Mouse (Mus musculus): ENCODE measurements around the gene Gldc.

Gene Gldc

GRCm38 (mm10) chr19:30157031-30157687 lies 18.1 kb downstream of the Gldc start:
- no peak for DNase-seq

- no peak for DNase-seq
These were observed 21.5 kb downstream of the Gldc start for GRCm38 (mm10) chr19:30153729-30154128.

- no peak for DNase-seq
These were observed 23.9 kb downstream of the Gldc start for GRCm38 (mm10) chr19:30151290-30151689.

- no peak for DNase-seq
These were observed 25.9 kb downstream of the Gldc start for GRCm38 (mm10) chr19:30149238-30149805.

GRCm38 (mm10) chr19:30147306-30147705 lies 27.9 kb downstream of the Gldc start:
- no peak for DNase-seq

GRCm38 (mm10) chr19:30146761-30147160 lies 28.5 kb downstream of the Gldc start:
- DNase-seq: no peak

- no peak for DNase-seq
These were observed 30.1 kb downstream of the Gldc start for GRCm38 (mm10) chr19:30145106-30145505.

GRCm38 (mm10) chr19:30136308-30136707 lies 38.9 kb downstream of the Gldc start:
- no peak for DNase-seq

- DNase-seq: no peak
These were observed 47.1 kb downstream of the Gldc start for GRCm38 (mm10) chr19:30128177-30128576.

GRCm38 (mm10) chr19:30125670-30126059 lies 49.6 kb downstream of the Gldc start:
- no peak for DNase-seq

GRCm38 (mm10) chr19:30124999-30125669 lies 50.1 kb downstream of the Gldc start:
- DNase-seq: no peak

- DNase-seq: no peak
These were observed 56.6 kb downstream of the Gldc start for GRCm38 (mm10) chr19:30118344-30119312.

- no peak for DNase-seq
These were observed 57.5 kb downstream of the Gldc start for GRCm38 (mm10) chr19:30117775-30118174.

- no peak for DNase-seq
These were observed 58.0 kb downstream of the Gldc start for GRCm38 (mm10) chr19:30117241-30117640.

- no peak for DNase-seq
These were observed 59.6 kb downstream of the Gldc start for GRCm38 (mm10) chr19:30115606-30116005.

GRCm38 (mm10) chr19:30114919-30115441 lies 60.2 kb downstream of the Gldc start:
- no peak for DNase-seq

GRCm38 (mm10) chr19:30112961-30113688 lies 62.1 kb downstream of the Gldc start:
- no peak for DNase-seq

- DNase-seq: no peak
These were observed 63.8 kb downstream of the Gldc start for GRCm38 (mm10) chr19:30111421-30111820.

- DNase-seq: no peak
These were observed 66.1 kb downstream of the Gldc start for GRCm38 (mm10) chr19:30109122-30109521.

- no peak for DNase-seq
These were observed 66.6 kb downstream of the Gldc start for GRCm38 (mm10) chr19:30108616-30109015.

- DNase-seq: no peak
These were observed 67.9 kb downstream of the Gldc start for GRCm38 (mm10) chr19:30107221-30107845.
